Mouse (Mus musculus) cerebellum, postnatal 4 days (tissue): Measurements from ENCODE around the gene Dvl1.

ENCODE experiments used
- DNase-seq, 2 experiments: peaks; one replicate each; pipeline ENCODE4 v3.0.0; 2022; ENCODE audit warnings: low spot score in 2 of 2, mixed read lengths in 1 of 2

Dvl1 gene

GRCm38 (mm10) chr4:155908281-155908680, 61.1 kb downstream of the Dvl1 start:
- peak; percentile 1 to 17 for DNase-seq

DNA sequence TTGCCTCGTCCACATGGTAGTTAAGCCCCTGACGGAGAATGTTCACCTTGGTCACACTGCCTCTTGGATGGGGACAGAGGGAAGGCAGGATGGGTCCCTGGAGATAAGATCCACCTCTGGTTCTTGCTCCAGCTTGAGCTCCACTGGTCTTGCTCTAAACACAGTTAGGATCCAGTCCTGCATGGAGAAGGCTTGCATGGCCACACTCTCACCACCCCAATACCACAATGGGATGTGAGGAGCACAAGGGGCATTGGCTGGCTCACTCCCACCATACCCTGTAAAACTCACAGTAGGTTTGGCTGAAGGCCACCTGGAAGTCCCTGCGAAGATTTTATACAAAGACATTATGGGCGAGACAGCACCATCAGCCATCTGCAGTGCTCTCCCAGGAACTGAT, 61.5 kb downstream of the Dvl1 start:
- peak in 1 of 2 experiments; percentile 1 for DNase-seq
